Mouse (Mus musculus): ENCODE results near the gene Clec4b2. TPM values are rescaled to one million over a fixed set of nuclear protein-coding genes. Genes with fewer than 3 reads are reported as not detected.
"Not testable (repeated sequence)": the region's sequence is repeated elsewhere in the genome, so short reads cannot be mapped to it uniquely, and the experiment has no call there.

Clec4b2 gene
- polyA plus RNA-seq (2017; shearing (Covaris generic)) = not detected

DNA sequence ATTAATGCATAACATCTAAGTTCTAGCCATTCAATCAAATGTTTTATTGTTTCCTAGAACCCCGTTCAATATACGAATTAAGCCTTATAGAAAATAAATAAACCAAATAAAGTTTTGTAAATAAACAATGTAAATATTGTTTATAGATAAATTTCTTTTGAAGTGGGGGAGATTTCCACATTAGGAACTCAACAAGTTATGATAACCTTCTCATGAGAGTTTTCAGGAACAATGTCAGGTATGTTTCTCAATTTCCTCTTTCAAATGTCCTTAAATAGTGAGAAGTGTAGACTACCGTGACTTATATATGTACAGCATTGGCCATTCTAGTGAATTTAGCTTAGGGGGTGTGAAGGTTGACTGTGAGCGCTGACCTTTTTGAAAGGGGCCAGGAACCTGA, at the start of gene Clec4b2:
Clec4b2 (plus strand) TSS at position 301 of the 400 bp plus-strand sequence.
- ATAC-seq = no peak

DNA sequence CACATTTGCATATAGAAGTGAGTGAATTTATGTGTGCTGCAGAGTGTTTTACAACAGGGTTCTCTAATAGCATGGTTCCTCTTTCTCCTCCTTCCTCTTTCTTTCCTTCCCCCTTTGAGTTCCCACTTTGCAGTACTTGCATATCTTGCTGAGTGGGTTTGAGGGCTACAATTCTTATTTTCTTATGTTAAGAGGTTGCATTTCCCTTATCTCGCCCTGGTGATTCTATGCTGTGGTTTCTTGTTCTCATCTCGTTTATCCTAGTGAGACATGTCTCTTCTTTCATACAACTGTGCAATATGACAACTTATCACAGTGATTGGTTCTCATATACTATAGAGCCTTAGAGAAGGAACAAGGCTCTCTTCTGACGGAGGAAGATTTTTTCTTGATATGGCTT, 49.5 kb upstream of the Clec4b2 start:
- no peak for ATAC-seq

DNA sequence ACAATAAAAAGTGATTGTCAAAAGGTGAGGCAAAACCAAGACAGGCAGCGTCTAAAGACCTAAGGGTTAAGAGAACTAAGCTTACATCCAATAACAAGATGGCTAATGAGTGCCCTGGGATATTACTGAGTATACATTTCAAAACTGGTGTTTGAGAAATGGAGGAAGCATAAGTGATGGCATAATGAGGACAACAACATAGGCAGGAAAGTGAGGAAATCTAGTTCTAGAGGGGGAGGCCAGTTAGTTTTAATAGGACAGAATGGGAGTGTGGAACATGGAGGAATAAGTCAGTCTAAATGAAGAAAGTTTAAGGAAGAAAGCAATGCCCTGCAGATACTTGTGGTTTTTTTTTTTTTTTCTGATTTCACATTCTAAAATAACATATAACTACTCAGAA, 45.5 kb upstream of the Clec4b2 start:
- no peak for ATAC-seq

GRCm38 (mm10) chr6:123137766-123138526, 34.7 kb upstream of the Clec4b2 start:
- not testable (repeated sequence) for ATAC-seq

DNA sequence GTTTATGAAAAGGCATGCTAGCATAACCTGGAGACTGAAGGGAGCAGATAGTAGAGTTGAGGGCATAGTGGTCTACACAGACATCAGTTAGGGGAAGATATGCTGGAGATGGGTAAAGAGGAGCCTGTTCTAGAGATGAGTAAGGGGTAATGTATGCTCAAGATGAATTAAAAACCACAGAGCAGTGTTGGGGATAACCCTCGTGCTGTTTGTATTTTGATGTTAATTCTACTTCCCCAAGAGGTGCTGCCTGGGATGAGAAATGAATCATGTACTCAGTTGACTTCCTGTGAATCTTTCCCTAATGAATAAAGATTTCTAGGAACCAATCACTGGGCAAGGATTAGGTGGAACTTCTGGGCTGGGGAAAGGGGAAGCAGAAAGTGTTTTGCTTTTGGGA, 2.6 kb upstream of the Clec4b2 start:
- no peak for ATAC-seq

DNA sequence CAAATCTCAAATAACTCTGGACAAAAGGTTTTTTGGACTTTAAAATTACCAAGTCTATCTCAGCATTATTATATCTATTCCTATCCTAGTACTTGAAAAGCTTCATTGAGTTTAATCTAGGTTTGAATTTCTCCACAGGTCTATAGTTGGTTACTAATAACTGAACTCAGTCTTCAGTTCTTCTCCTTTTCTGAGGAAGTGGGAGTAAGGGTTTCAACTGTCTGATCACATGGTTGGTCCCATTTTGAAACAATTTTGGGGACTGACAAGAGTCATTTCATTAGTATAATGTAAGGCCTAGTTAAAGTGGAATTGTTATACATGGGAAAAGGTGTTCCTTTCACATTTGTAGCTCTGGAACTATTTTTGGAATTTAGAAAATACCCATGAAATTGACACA, 1.7 kb upstream of the Clec4b2 start:
- ATAC-seq = no peak

DNA sequence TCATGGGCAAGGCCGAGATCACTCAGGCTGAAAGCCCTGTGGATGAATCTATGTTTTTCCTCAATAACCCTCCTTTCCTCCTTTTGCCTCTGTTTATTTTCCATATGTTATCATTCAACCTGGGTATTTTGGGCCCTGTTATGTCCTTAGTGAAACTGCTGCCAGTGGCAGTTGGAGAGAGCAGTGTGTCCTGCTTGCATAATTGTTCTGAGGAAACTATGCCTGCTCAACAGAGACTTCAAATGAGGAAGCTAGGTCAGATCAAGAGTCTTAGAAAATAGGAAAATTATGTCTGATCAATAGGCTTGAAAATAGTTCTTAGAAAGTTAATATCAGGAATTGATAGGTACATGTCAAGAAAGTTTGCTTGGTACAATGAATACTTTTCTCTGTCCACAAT, 2.9 kb downstream of the Clec4b2 start:
- ATAC-seq = no peak

DNA sequence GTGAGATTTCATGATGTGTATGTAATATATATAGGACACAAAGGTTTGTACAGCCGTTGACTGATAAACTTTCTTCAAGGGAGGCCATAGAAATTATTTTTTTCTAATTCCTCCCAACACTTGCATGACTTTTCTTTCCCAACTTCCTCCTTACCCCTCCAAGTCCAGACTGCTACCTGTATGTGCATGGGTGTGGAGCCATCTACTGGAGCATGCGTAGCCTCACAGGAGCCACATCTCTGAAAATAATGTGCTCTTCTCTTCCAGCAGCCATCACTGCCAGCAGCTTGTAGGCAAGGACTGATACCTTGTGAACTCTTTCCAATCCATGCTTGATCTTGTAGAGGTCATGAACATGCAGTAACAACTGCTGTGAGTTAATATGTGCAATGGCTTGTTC, 12.2 kb downstream of the Clec4b2 start:
- not testable (repeated sequence) for ATAC-seq

DNA sequence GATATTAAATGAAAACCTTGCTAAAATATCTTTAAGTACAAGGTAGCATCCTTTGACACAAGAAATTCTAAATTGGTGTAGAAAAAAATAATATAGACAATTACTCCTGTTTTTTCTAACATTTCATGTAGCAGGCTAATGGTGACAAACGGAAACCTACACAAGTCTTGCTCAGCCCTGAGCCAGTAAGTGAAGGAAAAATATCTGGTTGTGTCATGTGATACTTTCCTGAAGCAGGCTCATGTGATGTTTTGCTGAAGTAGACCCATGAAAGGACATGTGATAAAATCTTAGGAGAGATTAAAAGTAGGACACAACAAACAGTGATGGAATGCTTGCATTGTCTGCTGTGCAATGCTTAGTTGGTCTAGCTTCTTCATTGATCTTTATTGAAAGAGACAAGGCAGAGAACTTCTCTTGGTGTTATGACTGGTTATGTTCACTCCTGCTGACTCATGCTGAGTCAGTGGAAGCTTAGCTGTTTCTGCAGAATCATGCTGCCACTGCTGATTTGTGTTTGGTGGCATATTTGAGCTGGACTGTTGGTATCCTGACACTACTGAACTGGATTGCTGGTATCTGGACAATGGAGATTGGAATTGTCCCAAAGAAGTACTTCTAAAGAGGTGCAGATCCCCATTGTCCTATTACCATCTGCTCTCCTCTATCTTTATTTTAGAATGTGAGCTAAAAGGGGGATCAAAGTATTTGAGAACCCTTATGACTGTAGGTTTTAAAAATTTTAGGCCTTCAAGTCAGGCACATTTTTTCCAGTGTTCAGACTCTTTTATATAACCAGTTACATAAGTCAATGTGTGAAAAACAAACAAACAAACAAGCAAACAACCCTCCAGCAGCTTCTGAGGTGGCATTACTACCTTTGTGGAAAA, 34.7 kb downstream of the Clec4b2 start:
- no peak for ATAC-seq

DNA sequence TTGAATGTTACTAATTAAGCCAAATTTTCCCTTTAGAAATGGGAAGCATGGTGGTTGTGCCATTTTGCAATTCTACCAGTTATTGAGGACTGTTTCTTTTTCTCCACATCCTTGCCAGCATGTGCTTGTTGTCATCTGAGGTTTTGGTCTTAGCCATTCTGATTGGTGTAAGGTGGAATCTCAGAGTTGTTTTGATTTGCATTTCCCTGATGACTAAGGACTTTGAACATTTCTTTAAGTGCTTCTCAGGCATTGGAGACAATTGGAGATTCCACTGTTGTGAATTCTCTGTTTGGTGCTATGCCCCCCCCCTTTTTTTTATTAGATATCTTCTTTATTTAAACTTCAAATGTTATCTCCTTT, 35.4 kb downstream of the Clec4b2 start:
- ATAC-seq = not testable (repeated sequence)

GRCm38 (mm10) chr6:123211726-123212125, 39.0 kb downstream of the Clec4b2 start:
- no peak for ATAC-seq

DNA sequence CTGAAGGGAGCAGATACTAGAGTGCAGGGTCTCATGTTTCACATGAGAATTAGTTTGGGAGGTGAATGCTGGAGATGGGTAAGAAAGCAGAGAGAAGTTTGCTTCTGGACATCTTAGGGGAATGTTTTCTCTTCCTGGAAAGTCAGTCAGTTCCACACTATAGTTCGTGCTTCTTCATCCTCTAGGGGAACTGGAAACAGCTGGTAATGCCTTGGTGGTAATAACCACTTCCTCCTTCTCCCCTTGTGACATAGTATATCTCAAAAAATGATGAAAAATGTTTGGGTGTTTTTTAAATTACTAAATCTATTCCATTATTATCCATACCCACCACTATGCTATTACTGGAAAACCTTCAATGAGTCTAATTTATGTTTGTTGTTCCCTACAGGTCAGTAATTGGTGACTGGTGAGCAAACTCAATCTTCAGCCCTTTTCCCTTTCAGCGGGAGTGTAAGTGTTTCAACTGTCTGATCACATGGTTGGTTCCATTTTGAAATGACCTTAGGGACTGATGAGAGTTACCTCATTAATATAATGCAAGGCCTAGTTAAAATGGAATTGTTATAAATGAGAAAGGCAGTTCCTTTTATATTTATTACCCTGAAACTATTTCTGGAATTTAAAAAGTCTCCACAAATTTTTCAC, 55.0 kb downstream of the Clec4b2 start:
- no peak for ATAC-seq

DNA sequence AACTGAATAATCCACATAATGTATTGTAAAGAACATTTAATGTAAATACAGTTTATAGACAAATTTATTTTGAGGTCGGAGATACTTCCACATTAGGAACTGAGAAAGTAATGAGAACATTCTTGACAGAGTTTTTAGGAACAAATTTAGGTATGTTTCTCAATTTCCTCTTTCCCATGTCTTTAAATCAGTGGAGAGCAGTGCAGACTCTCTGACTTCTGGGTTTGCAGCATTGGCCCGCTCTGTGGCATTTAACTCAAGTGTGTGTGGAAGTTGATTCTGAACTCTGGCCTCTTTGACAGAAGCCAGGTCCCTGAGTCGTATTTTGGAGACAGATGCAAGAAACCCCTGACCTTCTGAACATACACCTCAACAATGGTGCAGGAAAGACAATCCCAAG, 57.0 kb downstream of the Clec4b2 start, which contains the start of gene Clec4n:
Clec4n (plus strand) TSS at position 200 of the 400 bp plus-strand sequence.
- no peak for ATAC-seq

DNA sequence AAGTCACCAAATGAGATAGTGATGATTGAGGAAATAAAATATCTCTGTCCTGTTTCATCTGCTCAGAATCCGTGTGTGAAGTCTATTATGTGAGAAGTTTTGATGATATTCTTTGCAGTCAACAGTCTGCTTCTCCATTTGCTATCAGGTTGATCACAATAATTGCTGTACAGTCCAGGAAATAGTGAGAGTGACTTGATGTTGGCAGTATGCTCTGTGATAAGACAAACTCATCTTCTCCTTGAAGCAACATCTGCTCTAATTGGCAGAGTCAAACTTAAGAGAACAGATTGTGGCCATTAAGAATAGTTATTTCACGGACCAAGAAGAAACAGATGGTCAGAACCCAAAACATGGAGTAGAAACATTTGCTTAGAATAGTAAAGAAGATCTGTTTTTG, 58.5 kb downstream of the Clec4b2 start:
- ATAC-seq = no peak

DNA sequence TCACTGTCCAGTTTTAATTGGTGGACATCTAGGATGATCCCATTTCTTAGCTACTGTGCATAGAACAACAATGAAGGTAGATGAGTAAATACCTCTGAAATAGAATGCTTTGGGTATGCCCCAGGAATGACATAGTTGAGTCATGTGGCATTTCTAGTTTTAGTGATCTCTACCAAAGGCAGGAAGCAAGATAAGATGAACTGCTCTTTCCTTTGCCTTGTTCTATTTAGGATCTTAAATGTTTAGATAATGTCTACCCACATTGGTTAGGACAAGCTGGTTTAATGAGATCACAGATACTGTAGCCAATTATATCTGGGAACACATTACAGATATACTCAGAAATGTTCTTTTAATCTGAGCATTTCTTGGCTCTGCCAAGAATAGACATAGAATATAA, 64.9 kb downstream of the Clec4b2 start:
- ATAC-seq = no peak

GRCm38 (mm10) chr6:123244201-123244600, 71.5 kb downstream of the Clec4b2 start:
- ATAC-seq = no peak

DNA sequence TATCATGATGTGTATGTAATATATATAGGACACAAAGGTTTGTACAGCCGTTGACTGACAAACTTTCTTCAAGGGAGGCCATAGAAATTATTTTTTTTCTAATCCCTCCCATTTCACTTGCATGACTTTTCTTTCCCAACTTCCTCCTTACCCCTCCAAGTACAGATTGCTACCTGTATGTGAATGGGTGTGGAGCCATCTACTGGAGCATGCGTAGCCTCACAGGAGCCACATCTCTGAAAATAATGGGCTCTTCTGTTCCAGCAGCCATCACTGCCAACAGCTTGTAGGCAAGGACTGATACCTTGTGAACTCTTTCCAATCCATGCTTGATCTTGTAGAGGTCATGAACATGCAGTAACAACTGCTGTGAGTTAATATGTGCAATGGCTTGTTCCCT, 76.2 kb downstream of the Clec4b2 start:
- ATAC-seq = not testable (repeated sequence)

DNA sequence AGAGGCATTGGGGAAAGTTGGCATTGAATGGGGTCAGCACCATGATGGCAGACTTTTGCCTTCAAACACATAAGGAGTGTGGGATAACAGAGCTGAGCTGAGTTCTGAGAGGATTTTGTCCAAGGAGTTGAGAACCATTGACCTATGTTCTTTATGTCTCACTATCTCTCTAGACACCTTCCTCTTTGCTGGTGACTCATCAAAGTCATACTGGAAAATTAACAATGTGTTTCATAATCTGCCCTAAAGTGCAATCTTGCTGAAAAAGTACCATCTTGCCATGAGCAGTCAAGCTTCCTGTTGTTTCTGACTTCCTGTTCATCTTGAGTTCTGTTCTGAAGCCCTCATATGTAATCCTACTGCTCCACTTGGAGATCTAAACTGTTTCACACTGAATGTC, 80.0 kb downstream of the Clec4b2 start:
- no peak for ATAC-seq

Other genes with a start within 250 kb of the Clec4b2 start
- gene Clec4a3, start 220.4 kb upstream of the Clec4b2 start, polyA plus RNA-seq (2017; shearing (Covaris generic)) = under 1 TPM in 2 of 3 experiments, not detected in 1; 0.53 to 0.72 TPM
- gene Clec4a4, start 182.5 kb upstream of the Clec4b2 start, polyA plus RNA-seq (2017; shearing (Covaris generic)) = under 1 TPM in 1 of 3 experiments, not detected in 2; 0.88 TPM
- gene Clec4b1, start 122.9 kb upstream of the Clec4b2 start, polyA plus RNA-seq (2017; shearing (Covaris generic)) = not detected
- not detected for gene Clec4a2, start 66.5 kb upstream of the Clec4b2 start, polyA plus RNA-seq (2017; shearing (Covaris generic))
- gene Clec4n, start 57.0 kb downstream of the Clec4b2 start, polyA plus RNA-seq (2017; shearing (Covaris generic)) = under 1 TPM in 1 of 3 experiments, not detected in 2; 0.40 TPM
- not detected for gene Clec4d, start 89.2 kb downstream of the Clec4b2 start, polyA plus RNA-seq (2017; shearing (Covaris generic))
- not detected for gene Clec4e, start 117.0 kb downstream of the Clec4b2 start, polyA plus RNA-seq (2017; shearing (Covaris generic))
- gene Vmn2r19, start 135.4 kb downstream of the Clec4b2 start, polyA plus RNA-seq (2017; shearing (Covaris generic)) = not detected
- under 1 TPM in 2 of 3 experiments, not detected in 1; 0.03 to 0.07 TPM for gene Vmn2r20, start 245.2 kb downstream of the Clec4b2 start, polyA plus RNA-seq (2017; shearing (Covaris generic))

Measured in inflammation-experienced regulatory T-cells, adult 6 months (primary cell).